Mouse (Mus musculus) kidney, adult 2 months (tissue): ENCODE data around the gene Stim2.

Experiments
- CTCF ChIP-seq: fragments of 200-500 bp; conservative IDR thresholded peaks from 2 replicates; pipeline ENCODE4 v1.5.1; 2011; ENCODE audit warnings: low read depth, mild to moderate bottlenecking, control low read depth, low read length, moderate library complexity, mixed read lengths; ENCODE audit not compliant: insufficient read depth, insufficient read length
- POLR2A ChIP-seq: fragments of 200-500 bp; IDR thresholded peaks from one replicate; pipeline ENCODE4 v1.6.1; 2011; ENCODE audit warnings: low read depth, low read length, control low read depth

DNA sequence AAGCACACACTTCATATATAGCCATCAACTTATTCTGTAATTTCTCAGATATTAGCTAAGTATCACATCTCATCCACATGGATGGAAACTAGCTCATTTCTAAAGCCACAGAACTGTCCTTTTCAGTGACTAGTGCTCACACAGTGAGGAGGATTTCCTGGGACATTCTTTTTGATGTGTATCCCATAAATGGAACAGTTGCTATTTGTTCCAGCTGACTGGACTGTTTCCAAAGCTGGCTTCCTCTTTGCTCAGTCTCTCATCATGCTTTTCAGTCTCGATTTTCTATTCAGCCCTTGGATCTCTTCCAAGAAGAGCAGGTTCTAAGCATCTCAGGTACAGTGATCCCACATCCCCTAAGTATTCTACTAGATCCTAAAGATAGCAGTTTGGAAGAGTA is 75.0 kb downstream of the Stim2 start:
- TF ChIP-seq CTCF (no peak), POLR2A (no peak)
